Mouse (Mus musculus) intestine, embryonic 15.5 days (tissue): ENCODE results near the gene Pcnx3. TPM values are rescaled to one million over a fixed set of nuclear protein-coding genes. Genes with fewer than 3 reads are reported as not detected.
A peak's percentile ranks its signal among the peaks of the same experiment; 100 is the strongest.

Experiments
- ATAC-seq: fragments of 200-750 bp; cut with Nextera tagmentation; 2 replicates; pipeline ENCODE4 v1.8.0; 2017; ENCODE audit warnings: moderate TSS enrichment, moderate library complexity
- H3K27ac ChIP-seq: fragments of 300-500 bp; sonication (generic); 2 replicates; pipeline ENCODE4 v1.5.1; 2015; ENCODE audit warnings: mild to moderate bottlenecking, inconsistent platforms
- H3K27me3 ChIP-seq: fragments of 300-500 bp; sonication (generic); replicated peaks from 2 replicates; pipeline ENCODE4 v1.6.1; 2015; ENCODE audit warnings: inconsistent platforms
- H3K36me3 ChIP-seq: fragments of 300-500 bp; sonication (generic); 2 replicates; pipeline ENCODE4 v1.6.1; 2015; ENCODE audit warnings: inconsistent platforms
- H3K4me1 ChIP-seq: fragments of 300-500 bp; sonication (generic); replicated peaks from 2 replicates; pipeline ENCODE4 v1.6.1; 2015; ENCODE audit warnings: inconsistent platforms
- H3K4me2 ChIP-seq: fragments of 300-500 bp; sonication (generic); replicated peaks from 2 replicates; pipeline ENCODE4 v1.6.1; 2015; ENCODE audit warnings: mild to moderate bottlenecking, inconsistent platforms
- H3K4me3 ChIP-seq: fragments of 300-500 bp; sonication (generic); replicated peaks from 2 replicates; pipeline ENCODE4 v1.5.1; 2015; ENCODE audit warnings: inconsistent platforms
- H3K9ac ChIP-seq: fragments of 300-500 bp; sonication (generic); 2 replicates; pipeline ENCODE4 v1.6.1; 2015; ENCODE audit warnings: inconsistent platforms
- H3K9me3 ChIP-seq: fragments of 300-500 bp; sonication (generic); 2 replicates; pipeline ENCODE4 v1.6.1; 2016; ENCODE audit warnings: inconsistent platforms
- WGBS: fragments of 180-500 bp; shearing (Covaris S2); methylation state at CpG from one replicate; pipeline ENCODE4 v1.1.7; 2015; 5-methylcytosine and 5-hydroxymethylcytosine counted together
- polyA plus RNA-seq: library from polyadenylated mRNA; unstranded; fragments of >200 nt; fragmentation: Nextera tagmentation; extraction: Ambion mirVana; gene quantifications from 2 replicates; pipeline ENCODE4 v1.2.1, GENCODE M21; 2015

Gene Pcnx3
- polyA plus RNA-seq = 16.3 and 16.8 TPM in 2 replicates

DNA sequence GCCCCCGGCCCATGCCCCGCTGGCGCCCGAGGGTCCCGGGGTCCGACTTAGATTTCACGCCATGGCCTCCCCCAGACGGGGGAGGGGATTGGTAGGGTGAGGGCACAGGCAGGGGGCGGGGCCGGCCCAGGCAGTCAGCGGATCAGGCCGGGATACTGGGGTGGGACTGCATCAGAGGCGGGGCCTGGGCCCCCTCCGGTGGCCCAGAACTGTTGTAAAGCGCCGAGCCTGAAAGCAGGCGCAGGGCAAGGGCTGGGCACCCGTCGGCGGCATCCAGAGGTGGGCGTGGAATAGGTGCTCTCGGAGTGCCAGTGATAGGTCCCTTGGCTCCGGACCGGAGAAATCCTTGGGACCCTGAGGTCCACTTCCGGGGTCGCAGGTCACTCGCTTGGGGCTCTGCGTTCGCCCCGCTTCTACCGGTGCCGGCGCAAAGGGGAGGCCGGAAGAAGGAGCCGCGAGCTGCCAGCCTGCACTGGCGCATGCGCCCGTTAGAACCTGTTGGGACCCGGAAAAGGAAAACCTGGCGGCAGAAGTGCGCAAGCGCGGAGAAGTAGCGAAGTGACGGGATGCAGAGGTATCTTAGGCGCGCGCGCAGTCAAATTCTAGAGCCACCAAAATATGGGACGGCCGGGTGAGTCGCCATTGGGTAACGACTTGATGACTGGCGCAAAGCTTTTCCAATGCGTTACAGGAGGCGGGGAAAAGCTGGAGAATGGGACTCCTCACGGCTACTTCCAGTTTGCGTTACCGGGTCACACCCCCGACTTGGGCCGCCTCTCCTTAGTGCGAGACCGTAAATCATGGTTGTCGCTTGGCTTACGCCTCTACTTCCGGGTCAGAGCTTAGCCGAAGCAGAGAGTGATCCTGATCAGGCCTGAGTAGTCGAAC is at the start of gene Pcnx3, which contains the start of gene Map3k11:
TSS of gene Pcnx3 (minus strand) at position 709 of the 888 bp plus-strand sequence.
TSS of gene Map3k11 (plus strand) at position 543 of the 888 bp plus-strand sequence.
- Histone ChIP-seq H3K27me3 (no peaks in the 10 kb centered on the region), H3K9me3 (no peaks in the 10 kb centered on the region), H3K36me3 (peaks cover 36% of the 10 kb centered on the region), H3K4me2 (peak within 1 kb of the TSS; percentile 96), H3K27ac (peak within 1 kb of the TSS; percentile 96), H3K9ac (peak within 1 kb of the TSS; percentile 92), H3K4me1 (peaks cover 46% of the 10 kb centered on the region), H3K4me3 (peak within 1 kb of the TSS; percentile 87)
- ATAC-seq = peak; percentile 89
- WGBS = under 1% methylated on average over 69 of the region's 69 CpGs

DNA sequence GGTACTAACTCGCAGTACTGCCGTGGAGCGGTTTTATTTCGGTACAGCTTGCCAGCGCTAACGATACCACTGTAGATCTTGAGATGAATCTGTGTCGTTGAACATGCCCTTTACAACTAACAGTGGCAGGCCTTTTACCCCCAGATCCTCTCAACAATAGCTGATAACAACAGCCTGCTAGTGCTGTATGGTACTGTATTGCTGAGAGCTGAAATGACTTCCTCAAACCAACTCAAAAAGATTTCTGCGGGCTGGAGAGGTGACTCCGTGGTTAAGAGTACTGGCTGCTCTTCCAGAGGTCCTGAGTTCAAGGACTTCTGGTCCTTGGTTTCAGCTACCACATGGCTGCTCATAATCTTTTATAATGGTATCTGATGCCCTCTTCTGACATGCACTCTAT is 45.6 kb upstream of the Pcnx3 start:
- no peak for ATAC-seq
- H3K27ac ChIP-seq = no peak overlapping the region
- H3K4me3 ChIP-seq = no peak overlapping the region
- peaks cover 3% of the 10 kb centered on the region; the same call in 1 of the 2 replicates for H3K27me3 ChIP-seq
- H3K4me1 ChIP-seq = peaks cover 16% of the 10 kb centered on the region
- H3K9ac ChIP-seq = no peak overlapping the region
- 81% methylated on average over 9 of the region's 9 CpGs for WGBS
- no peaks in the 10 kb centered on the region for H3K36me3 ChIP-seq
- H3K9me3 ChIP-seq = no peaks in the 10 kb centered on the region
- no peak overlapping the region for H3K4me2 ChIP-seq

DNA sequence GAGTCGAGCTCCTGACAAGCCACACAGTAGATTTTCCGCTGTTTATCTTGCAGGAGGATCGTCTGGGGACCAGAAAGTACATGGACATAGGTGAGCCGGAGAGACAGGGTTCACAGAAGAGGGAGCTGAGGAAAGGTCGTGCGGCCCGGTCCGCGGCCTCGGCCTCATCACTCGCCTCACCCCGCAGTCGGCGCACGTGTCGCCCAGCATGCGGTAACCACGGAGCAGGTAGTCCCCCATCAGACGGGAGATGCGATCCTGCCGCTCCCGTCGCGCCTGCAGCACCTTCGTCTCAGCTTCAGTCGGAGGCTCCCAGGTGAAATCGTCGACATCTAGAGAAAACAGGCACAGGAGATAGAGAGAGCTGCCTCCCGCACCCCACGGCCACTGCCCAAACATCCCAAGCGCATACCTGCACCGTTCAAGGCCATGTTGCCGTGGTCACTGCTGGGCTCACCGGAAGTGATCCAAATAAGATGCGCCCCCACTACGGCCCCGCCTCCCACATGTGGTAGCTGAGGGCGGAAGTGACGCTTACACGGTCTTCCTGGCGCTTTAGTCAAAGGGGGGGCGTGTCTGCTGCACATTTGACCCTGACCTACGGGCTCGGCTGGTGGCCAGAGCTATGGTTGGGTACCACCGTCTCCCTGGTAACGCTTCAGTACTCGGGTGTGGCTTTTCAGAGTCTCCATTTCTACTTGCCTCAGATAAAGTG is 42.7 kb upstream of the Pcnx3 start:
- Histone ChIP-seq H3K4me2 (peak overlapping the region; percentile 90), H3K27me3 (no peaks in the 10 kb centered on the region), H3K9me3 (no peaks in the 10 kb centered on the region), H3K9ac (peak overlapping the region; percentile 73), H3K36me3 (no peaks in the 10 kb centered on the region), H3K27ac (0 out of 2 replicates have a peak overlapping the region, but pooled peaks have one; percentile 41), H3K4me1 (peaks cover 39% of the 10 kb centered on the region), H3K4me3 (peak overlapping the region; percentile 84)
- under 1% methylated on average over 47 of the region's 47 CpGs for WGBS
- ATAC-seq = peak; percentile 86

DNA sequence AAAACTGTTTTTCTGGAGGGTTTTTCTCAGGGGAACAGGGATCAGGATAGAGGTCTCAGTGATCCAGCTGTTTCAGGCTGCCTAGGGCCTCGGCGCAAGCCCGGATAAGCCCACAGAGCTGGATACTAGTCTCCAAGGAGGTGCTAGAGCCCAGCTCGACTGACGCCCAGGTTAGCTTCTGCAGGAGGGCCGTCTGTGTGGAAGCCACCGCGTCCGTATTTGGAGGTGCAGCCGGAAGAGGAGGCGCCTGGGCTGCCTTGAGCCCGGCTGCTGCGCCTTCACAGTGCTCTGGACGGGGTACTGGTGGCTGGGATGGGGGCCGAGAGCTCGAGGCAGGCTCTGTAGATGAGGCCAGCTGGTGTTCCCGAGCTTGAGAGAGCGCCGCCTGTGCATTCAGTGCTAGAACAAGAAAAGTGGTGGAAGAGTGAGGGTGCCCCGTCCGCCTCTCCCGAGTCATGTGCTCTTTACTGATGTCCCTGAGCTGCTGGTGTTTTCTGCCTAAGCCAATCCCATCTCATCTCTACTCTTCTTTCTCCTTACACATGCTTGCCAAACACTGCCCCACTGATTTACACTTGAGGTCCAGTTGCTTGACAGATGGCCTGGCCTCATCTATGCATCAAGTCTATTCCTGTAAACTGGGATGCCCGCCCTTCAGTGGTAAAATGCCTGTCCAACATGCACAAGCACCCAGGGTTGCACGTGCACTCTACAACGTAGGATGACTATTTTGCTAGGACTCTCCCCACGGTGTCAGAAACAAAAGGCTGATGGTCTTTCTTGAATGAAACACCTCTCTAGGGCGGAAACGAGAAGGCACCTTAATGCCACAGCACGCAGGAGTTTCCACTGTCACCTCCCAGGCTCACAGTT is 41.8 kb upstream of the Pcnx3 start:
- Histone ChIP-seq H3K27ac (no peak overlapping the region), H3K4me3 (peak overlapping the region; percentile 84), H3K9me3 (no peaks in the 10 kb centered on the region), H3K9ac (peak overlapping the region; percentile 73), H3K27me3 (no peaks in the 10 kb centered on the region), H3K4me1 (peaks cover 45% of the 10 kb centered on the region), H3K36me3 (no peaks in the 10 kb centered on the region), H3K4me2 (peak overlapping the region; percentile 90)
- 73% methylated on average over 29 of the region's 29 CpGs for WGBS
- no peak for ATAC-seq

DNA sequence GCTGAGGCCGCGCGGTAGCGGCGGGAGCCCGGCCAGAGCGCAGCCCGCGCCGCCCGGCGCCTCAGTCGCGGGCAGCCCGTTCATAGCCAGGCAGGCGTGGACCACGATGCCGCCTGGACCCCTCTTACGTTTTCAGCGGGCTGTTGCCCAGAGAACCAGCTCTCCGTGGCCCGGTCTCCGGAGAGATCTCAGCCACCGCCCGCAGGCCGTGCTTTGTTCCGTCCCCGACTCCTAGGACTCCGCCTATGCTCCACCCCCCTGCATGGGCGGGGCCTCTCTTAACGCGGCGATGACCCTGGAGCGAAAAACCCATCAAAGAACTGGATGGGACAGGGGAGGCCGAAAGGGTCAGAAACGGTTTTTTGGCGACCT is 40.7 kb upstream of the Pcnx3 start, which contains the start of gene Fam89b:
TSS of gene Fam89b (minus strand) at position 210 of the 372 bp plus-strand sequence.
- peak within 1 kb of the TSS; percentile 90 for H3K4me2 ChIP-seq
- under 1% methylated on average over 37 of the region's 37 CpGs for WGBS

DNA sequence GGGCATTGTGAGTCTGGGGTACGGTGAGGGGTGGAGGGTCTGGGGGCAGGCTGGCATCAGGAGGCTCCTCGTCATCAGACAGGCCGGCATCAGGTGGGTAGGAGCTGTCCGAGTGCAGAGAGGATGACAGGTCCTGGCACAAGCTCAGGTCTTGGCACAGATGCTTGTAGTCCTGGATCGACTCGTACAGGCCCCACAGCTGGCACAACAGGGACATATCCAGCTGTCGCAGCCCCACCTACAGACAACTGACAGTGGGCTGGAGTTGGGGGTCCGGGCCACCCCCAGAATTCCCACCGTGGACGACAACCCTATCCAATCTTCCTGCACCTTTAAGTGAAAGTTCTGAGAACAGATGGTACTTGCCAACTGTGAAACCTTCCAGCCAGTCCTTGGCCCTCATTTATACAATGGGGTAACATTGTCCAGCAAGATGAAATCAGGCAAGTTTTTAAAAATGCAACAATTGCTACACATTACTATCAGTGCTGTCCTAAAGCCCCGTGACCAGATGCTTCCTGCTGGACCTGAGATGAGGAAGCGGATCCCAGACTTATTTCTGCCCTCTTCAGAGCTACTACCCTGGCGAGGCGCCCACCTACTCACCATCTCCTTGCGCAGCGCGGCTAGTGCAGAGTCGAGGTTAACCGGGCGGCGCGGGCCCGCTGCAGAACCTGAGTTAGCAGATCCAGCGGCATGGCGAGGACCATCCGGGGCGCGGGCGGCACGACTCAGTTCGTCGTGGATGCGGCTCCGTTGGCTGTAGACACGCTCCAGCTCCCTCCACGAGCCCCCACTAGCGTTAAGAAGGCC is 40.1 kb upstream of the Pcnx3 start:
- H3K36me3 ChIP-seq = peaks cover 5% of the 10 kb centered on the region; the same call in 1 of the 2 replicates
- WGBS = 7% methylated on average over 37 of the region's 37 CpGs

More for the DNA sequence above, 40.7 kb upstream of the Pcnx3 start, which contains the start of gene Fam89b:
- ATAC-seq = peak; percentile 79
- peak within 1 kb of the TSS; percentile 94 for H3K9ac ChIP-seq
- H3K4me3 ChIP-seq = peak within 1 kb of the TSS; percentile 84
- H3K27me3 ChIP-seq = no peaks in the 10 kb centered on the region
- H3K36me3 ChIP-seq = no peaks in the 10 kb centered on the region
- peaks cover 56% of the 10 kb centered on the region for H3K4me1 ChIP-seq
- H3K9me3 ChIP-seq = no peaks in the 10 kb centered on the region
- H3K27ac ChIP-seq = peak within 1 kb of the TSS; percentile 89

DNA sequence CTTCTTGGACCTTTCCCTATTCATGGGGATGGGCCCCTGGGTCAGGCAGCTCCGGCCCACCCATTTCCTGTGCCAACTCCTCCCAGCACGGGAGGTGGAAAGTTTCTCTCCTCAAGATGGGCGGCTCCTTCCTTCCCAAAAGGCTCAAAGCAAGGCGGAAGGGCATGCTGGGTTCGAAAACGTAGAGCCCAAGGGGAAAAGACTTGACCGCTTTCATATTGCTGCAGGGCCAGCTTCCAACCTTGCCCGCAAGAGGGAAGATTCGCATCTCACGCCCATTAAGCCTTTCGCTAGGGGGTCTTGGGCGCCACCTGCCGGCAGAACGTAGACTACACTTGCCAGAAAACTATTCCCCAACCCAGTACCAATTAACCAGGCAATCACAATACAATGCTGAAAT is 39.0 kb upstream of the Pcnx3 start:
- H3K27me3 ChIP-seq = no peaks in the 10 kb centered on the region
- H3K4me1 ChIP-seq = peaks cover 69% of the 10 kb centered on the region
- peaks cover 9% of the 10 kb centered on the region; the same call in 1 of the 2 replicates for H3K36me3 ChIP-seq
- H3K27ac ChIP-seq = peak overlapping the region; percentile 59
- peak overlapping the region; percentile 90 for H3K4me2 ChIP-seq
- H3K9ac ChIP-seq = peak overlapping the region; percentile 94
- ATAC-seq = no peak
- H3K4me3 ChIP-seq = peak overlapping the region; percentile 84
- no peaks in the 10 kb centered on the region for H3K9me3 ChIP-seq
- WGBS = 2% methylated on average over 14 of the region's 14 CpGs

More for the DNA sequence above, 40.1 kb upstream of the Pcnx3 start:
- H3K27me3 ChIP-seq = no peaks in the 10 kb centered on the region
- peak overlapping the region; percentile 84 for H3K4me3 ChIP-seq
- H3K4me2 ChIP-seq = peak overlapping the region; percentile 90
- H3K9ac ChIP-seq = peak overlapping the region; percentile 94
- H3K27ac ChIP-seq = peak overlapping the region; percentile 89
- peaks cover 62% of the 10 kb centered on the region for H3K4me1 ChIP-seq
- peak; percentile 31 for ATAC-seq
- no peaks in the 10 kb centered on the region for H3K9me3 ChIP-seq

DNA sequence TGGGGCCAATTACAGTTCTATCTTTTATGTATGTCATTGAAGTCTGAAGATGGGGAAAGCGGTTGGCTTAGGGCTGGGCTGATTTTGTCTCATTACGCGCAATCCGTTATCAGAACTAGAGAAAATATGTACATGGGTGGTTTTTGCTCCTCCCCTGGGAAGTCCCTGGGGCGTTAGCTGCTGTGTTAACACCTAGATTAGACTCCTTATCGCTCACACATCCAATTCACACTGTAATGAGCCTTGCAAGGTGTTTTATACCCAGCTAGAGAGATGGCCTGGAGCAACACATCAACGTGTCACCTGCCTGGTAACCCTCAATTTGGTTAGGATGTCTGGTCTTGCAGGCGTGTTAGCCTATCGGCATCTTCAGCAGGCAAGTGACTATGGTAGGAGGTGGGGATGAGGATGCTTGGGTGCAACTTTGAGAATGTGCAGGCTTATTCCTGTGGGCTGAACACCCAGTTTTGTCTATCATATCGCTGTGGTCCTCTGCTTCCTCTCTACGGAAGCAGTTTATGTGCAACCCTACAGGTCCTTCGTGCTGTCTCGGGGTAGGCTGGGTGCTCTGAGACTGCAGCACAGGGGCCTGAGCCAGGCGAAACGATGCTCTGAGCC is 38.4 kb upstream of the Pcnx3 start:
- H3K27ac ChIP-seq = peak overlapping the region; percentile 59
- 63% methylated on average over 15 of the region's 15 CpGs for WGBS

DNA sequence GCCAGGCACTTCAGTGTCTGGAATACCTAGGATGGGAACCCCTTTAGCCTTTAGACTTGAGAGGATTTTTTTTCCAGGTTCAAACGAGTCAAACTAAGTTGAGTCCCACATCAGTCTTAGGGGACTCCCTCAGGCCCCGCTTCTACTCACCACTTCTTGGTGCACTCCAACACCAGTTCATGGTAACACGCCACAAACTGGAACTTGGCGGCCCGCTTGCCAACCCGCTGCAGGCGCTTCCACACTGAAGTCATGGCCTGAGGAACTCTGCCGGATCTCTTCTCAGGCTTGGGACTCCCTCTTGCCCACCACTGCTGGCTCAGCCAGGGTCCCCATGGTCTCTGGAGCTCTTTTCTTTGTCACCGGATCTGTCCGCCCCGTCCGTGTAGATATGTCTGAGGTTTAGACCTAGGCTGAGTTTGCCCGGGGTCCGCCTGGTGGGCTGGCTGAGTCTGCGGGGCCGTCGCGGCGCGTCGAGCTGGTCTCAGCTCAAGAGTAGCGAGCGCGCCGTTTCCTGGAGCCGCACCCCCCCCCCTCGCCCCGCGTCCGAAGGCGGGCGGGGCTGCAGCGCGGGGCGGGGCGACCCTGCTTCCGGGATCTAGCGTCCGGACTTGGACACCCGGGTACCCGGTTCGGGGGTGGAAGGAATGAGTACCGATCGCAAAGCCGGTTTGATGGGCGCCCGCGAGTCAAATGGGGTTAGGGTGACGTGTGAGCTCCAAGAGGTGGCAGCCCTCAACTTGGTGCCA is 37.2 kb upstream of the Pcnx3 start, which contains the start of gene Ehbp1l1:
TSS of gene Ehbp1l1 (minus strand) at position 551 of the 749 bp plus-strand sequence.
- ATAC-seq = peak; percentile 50

More for the DNA sequence above, 38.4 kb upstream of the Pcnx3 start:
- Histone ChIP-seq H3K9ac (peak overlapping the region; percentile 36; the same call in 1 of the 2 replicates), H3K36me3 (peaks cover 11% of the 10 kb centered on the region; the same call in 1 of the 2 replicates), H3K4me1 (peaks cover 69% of the 10 kb centered on the region), H3K4me3 (peak overlapping the region; percentile 84), H3K9me3 (no peaks in the 10 kb centered on the region), H3K4me2 (peak overlapping the region; percentile 90), H3K27me3 (no peaks in the 10 kb centered on the region)
- ATAC-seq = no peak

More for the DNA sequence above, 37.2 kb upstream of the Pcnx3 start, which contains the start of gene Ehbp1l1:
- H3K4me3 ChIP-seq = peak within 1 kb of the TSS; percentile 53
- H3K36me3 ChIP-seq = peaks cover 17% of the 10 kb centered on the region
- H3K9ac ChIP-seq = peak within 1 kb of the TSS; percentile 75
- H3K4me2 ChIP-seq = peak within 1 kb of the TSS; percentile 90
- WGBS = 9% methylated on average over 47 of the region's 49 CpGs
- H3K4me1 ChIP-seq = peaks cover 67% of the 10 kb centered on the region
- H3K27me3 ChIP-seq = no peaks in the 10 kb centered on the region
- H3K9me3 ChIP-seq = no peaks in the 10 kb centered on the region
- peak within 1 kb of the TSS; percentile 81 for H3K27ac ChIP-seq
